Mouse (Mus musculus) WW6 (cell line): ENCODE data around the gene Parp12.

Experiments
- DNase-seq: peaks from one replicate; pipeline ENCODE4 v3.0.0-alpha.2; 2013; ENCODE audit warnings: low read depth, low spot score

The Parp12 gene

DNA sequence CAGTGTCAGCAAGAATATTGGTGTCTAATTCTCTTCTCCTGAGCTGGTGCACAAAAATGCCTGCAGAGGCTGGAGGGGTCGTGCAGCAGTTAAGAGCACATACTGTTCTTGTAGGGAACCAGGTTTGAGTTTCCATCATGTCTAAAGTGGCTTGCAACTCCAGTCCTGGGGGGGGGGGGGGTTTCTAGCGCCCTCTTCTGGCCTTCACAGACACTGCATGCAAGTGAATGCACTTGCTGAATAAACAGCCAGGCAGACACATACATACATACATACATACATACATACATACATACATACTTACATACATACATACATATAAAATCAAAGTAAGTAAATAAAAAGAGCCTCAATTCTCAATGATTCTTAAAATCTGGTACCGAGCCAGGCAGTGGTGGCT is 59.8 kb downstream of the Parp12 start:
- no peak for DNase-seq

DNA sequence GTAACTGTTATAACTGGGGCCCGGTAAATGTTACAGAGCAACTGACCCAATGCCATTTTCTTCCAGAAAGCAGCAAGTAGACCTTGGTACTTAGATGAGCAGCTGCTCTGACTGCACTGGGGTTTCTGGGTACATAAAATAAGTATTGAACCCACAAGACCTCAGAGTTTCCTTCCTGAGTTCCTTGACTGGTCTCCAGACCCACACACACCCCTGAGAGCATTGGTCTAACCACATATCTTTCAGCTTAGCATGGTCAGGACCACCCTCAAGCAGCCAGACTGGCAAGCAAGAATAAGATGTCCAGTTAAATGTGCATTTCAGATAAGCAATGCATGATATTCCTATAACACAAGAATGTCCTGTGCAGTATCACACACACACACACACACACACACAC is 61.0 kb downstream of the Parp12 start:
- no peak for DNase-seq

DNA sequence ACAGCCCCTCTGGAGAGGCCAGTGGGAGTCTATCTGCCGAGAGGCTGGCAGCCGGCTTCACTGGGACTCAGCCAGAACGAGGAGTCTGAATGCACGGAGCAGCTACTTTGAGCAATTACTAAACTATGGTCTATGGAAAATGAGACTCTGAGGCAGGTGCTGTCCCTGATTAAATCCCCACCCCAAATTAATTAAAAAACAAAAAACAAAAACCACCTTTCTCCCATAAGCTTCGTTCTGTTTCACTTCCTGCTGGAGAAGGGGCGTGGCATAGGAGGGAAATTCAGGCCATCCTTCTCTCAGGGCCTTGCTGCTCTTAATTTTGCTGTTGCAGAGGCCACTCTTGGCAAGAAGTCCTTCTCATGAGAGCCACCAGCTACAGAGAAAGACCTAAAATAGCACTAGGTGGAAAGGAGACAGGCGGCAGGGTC is 62.3 kb downstream of the Parp12 start:
- no peak for DNase-seq

DNA sequence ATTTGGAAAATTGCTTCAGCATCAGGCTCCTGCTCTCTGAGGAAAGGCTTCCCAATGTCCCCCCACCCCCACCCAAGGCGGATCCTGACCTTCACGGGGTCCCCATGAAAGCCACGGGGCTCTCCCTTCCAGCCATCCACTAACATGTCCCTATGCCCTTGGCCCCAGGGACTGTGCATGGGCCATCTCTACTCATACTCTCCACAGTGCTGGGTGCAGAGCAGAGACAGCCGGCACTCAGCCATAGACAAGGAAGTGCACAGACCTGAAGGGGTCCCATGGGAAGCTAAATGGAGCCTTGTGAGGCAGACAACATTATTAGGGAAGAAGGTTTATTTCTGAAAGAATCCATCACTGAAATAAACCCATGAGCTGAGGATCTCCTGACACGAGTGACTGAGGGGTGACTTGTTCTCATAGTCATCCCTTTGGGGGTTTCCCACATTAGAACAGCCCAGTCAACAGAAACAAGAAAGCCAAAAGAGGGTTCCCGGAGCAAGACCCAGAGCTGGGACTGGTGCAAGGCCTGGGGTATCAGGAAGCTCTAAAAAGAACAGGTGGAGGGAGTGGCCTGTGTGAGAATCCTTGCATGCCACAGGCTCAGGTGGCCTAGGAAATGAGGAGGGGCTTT is 63.2 kb downstream of the Parp12 start:
- no peak for DNase-seq

DNA sequence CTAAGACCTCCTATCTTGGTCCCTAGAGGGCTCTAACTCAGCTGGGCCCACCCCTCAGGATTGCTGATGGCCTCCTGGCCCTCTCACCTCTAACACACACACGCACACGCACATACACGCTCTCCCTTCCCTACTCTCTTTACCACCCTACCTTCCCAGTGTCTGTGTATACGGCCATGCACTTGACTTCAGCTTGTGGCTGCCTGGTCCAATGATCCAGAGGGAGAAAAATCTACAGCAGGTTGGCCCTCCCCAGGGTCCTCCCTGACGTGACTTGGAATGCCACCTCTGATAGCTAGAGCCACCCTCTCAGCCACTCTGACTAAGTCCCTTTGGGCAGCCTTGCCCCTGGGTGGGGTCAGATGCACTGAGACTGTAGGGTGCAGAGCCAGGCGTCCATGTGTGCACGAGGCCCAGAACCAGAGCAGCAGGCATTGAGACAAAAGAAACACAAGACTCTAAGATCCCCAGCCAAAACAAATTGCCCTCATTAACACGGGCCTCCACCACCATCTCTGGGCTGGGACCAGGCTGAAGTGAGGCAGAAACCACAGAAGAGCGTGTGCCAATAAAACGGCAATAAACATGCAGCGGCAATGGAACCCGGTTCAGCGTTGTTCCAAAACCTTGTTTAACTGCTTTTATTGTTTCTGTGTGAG is 63.8 kb downstream of the Parp12 start:
- no peak for DNase-seq

DNA sequence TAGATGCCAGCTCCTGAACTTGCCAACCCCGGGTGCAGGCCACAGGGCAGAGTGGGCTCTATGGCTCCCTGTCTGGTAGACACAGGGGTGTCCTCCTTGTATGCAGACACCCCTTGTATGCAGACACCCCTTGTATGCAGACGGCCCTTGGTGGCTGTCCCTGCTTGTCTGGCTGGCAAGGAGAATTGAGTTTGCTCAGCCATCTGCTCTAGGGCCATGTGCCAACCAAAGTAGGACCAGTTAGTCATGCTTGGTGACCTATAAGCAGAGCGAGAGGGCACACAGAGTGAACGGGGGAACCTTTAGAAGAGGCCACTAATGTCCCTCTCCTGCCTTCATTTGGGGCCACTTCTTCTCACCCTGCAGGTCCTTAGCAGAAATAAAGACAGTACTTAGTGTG is 65.5 kb downstream of the Parp12 start:
- DNase-seq: no peak

DNA sequence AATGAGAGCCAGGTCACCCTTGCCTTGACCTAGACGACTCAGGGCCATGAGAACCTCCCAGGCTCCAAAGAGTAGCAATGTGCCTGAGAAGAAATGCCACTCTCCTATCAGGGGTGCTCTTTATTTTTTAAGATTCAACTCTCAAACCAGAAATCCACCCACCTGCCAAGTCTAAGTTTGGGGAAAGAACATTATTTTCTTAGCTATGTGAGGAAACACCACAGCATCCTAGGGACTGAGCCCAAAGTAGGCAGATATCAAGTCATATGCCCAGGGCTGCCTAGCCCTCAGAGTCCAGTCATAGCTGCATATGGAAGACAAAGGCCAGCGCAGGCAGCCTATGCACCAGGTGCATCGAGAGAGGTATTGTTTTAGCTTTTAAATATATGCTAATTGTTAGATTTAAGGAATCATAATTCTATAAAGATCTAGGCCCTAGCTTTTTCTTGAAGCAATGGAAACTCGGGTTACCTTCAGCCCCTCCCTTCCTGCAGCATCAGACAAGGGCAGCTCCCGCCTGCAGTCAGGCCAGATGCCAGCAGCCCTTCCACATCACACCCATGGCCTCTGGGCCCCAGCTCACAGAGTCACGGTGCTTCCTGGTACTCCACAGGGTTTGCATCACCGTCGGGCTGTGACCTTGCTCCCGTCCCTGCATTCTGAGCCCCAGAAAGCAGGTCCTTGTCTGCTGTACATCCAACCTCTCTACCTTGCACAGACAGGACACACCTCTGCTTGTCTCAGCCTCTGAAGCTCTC is 66.2 kb downstream of the Parp12 start:
- DNase-seq: no peak

DNA sequence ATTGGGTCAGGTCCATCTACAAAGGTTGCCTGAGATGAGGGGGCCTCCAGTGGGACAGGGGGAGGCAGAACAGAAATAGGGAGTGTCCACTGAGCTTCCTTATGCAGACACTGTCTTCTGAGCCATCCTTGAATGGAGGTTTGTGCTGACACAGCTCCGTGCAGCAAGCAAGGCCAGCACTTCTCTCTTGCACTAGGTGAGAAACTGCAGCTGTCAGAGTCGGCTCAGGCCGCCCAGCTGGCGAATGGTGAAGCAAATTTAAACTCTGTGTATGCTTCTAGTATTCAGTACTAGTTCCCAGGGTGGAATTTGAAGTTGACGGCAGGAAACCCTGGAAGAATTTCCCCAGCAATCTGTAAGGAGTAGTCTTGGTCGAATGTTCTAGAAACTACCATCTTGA is 67.3 kb downstream of the Parp12 start:
- no peak for DNase-seq

DNA sequence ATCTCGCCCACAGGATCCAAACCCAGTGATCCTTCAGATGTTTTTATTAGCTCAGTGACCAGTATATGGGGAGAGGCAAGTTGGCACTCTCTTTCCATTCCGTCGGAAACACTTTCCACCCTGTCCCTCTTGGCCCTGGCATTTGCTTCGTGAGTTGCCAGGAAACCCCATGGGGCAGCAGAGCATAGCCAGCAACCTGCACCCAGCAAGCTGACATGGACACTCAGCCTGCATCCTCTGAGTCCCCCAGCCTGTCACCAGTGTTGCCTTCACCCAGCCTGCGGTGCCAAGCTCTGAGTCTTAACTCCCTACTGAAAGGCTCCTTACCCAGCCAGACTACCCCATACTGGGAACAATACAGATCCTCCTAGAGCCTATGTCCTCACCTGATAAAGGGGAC is 69.0 kb downstream of the Parp12 start:
- no peak for DNase-seq

DNA sequence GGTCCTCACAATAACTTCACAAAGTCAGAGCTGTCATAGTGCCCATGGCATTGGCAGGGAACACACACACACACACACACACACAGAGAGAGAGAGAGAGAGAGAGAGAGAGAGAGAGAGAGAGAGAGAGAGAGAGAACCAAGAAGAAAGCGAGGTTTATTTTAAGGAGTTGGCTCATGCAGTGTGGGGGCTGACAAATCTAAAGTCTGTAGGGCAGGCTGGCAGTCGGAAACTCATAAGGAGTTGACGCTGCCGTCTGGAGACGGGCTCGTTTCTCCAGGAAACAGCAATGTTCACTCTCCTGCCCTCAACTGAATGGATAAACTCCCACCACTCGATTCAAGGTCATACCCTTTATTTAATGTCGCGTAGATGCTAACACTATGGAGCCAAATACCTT is 77.7 kb downstream of the Parp12 start:
- no peak for DNase-seq
